Mouse (Mus musculus) heart, adult 2 months (tissue): Measurements from ENCODE around the gene Trcg1. TPM values are rescaled to one million over a fixed set of nuclear protein-coding genes. Genes with fewer than 3 reads are reported as not detected.
A peak's percentile ranks its signal among the peaks of the same experiment; 100 is the strongest.

Experiments
- DNase-seq, 2 experiments: peaks; one replicate each; pipeline ENCODE4 v3.0.0; 2021
- H3K27ac ChIP-seq: fragments of 200-600 bp; 2 replicates; pipeline ENCODE4 v1.8.1; 2022
- H3K27me3 ChIP-seq: fragments of 200-500 bp; 2 replicates; pipeline ENCODE4 v1.6.1; 2012; ENCODE audit warnings: mild to moderate bottlenecking, low read length, inconsistent platforms, mixed read lengths; ENCODE audit not compliant: control insufficient read depth, insufficient read depth
- H3K36me3 ChIP-seq: fragments of 200-500 bp; 2 replicates; pipeline ENCODE4 v1.6.1; 2012; ENCODE audit warnings: low read length, inconsistent platforms; ENCODE audit not compliant: control insufficient read depth, insufficient read depth
- H3K4me1 ChIP-seq: fragments of 200-500 bp; 2 replicates; pipeline ENCODE4 v1.6.1; 2011; ENCODE audit warnings: low read length; ENCODE audit not compliant: control insufficient read depth, insufficient read depth
- H3K4me3 ChIP-seq: fragments of 200-600 bp; 2 replicates; pipeline ENCODE4 v1.8.1; 2022
- H3K79me2 ChIP-seq: fragments of 200-500 bp; replicated peaks from 2 replicates; pipeline ENCODE4 v1.6.1; 2012; ENCODE audit warnings: mild to moderate bottlenecking, inconsistent platforms, low read length, moderate library complexity, mixed read lengths; ENCODE audit not compliant: control insufficient read depth, insufficient read depth
- H3K9ac ChIP-seq: fragments of 200-500 bp; 2 replicates; pipeline ENCODE4 v1.6.1; 2012; ENCODE audit warnings: low read depth, mild to moderate bottlenecking, control low read depth, inconsistent platforms, low read length, mixed read lengths
- CTCF ChIP-seq: fragments of 200-600 bp; IDR thresholded peaks from 2 replicates; pipeline ENCODE4 v1.8.1; 2022; ENCODE audit warnings: antibody characterized with exemption, mild to moderate bottlenecking, moderate library complexity
- EP300 ChIP-seq: fragments of 200-500 bp; IDR thresholded peaks from 2 replicates; pipeline ENCODE4 v1.6.1; 2011; ENCODE audit warnings: low read depth, low read length, control low read depth; ENCODE audit not compliant: insufficient read depth
- POLR2A ChIP-seq: fragments of 200-500 bp; IDR thresholded peaks from 2 replicates; pipeline ENCODE4 v1.6.1; 2011; ENCODE audit warnings: mild to moderate bottlenecking, low read depth, low read length, control low read depth; ENCODE audit not compliant: insufficient read depth
- WGBS: fragments of 180-500 bp; shearing (Covaris S2); methylation state at CpG from one replicate; pipeline ENCODE4 v1.1.7; 2018; 5-methylcytosine and 5-hydroxymethylcytosine counted together
- intact Hi-C: fragments of 180-260 bp; cut with DNase I; formaldehyde crosslinking; loops from one replicate; pipeline ENCODE4 v1.15.1; 2025
- polyA plus RNA-seq: library from polyadenylated mRNA; depleted of rRNA; stranded (reverse); fragments of >200 nt; gene quantifications from 2 replicates; pipeline ENCODE4 v1.2.3, GENCODE M21; 2012
- total RNA-seq, 2 experiments: library from RNA; stranded (reverse); gene quantifications; 2 replicates each; pipeline ENCODE4 v1.2.3; 2021

The Trcg1 gene
- total and polyA plus RNA-seq, 3 experiments: not detected

- H3K79me2 ChIP-seq: peaks cover 4% of the 10 kb centered on the region
- intact Hi-C loops: no loop called here
- no peak overlapping the region for H3K27ac ChIP-seq
- no peak overlapping the region for H3K9ac ChIP-seq
- TF ChIP-seq EP300: no peak
- no peak for TF ChIP-seq POLR2A
- no peak for TF ChIP-seq CTCF
- H3K4me1 ChIP-seq: peaks cover 2% of the 10 kb centered on the region; the same call in 1 of the 2 replicates
- DNase-seq: no peak
- no peak overlapping the region for H3K4me3 ChIP-seq
- WGBS: 85% methylated on average over 9 of the region's 9 CpGs
- H3K27me3 ChIP-seq: no peaks in the 10 kb centered on the region
- no peaks in the 10 kb centered on the region for H3K36me3 ChIP-seq
Measured at GRCm38 (mm10) chr9:57254823-57255495, 18.6 kb downstream of the Trcg1 start.

GRCm38 (mm10) chr9:57256309-57256708 is 20.0 kb downstream of the Trcg1 start:
- no peak overlapping the region for H3K27ac ChIP-seq
- no peaks in the 10 kb centered on the region for H3K27me3 ChIP-seq
- peaks cover 4% of the 10 kb centered on the region for H3K79me2 ChIP-seq
- peaks cover 4% of the 10 kb centered on the region; the same call in 1 of the 2 replicates for H3K4me1 ChIP-seq
- intact Hi-C loops: no loop called here
- no peak overlapping the region for H3K9ac ChIP-seq
- WGBS: 93% methylated on average over 20 of the region's 20 CpGs
- TF ChIP-seq POLR2A: no peak
- TF ChIP-seq CTCF: no peak
- TF ChIP-seq EP300: no peak
- no peak overlapping the region for H3K4me3 ChIP-seq
- H3K36me3 ChIP-seq: no peaks in the 10 kb centered on the region
- DNase-seq: no peak

- DNase-seq: no peak
- Histone ChIP-seq H3K4me3 (no peak overlapping the region), H3K9ac (no peak overlapping the region), H3K4me1 (peaks cover 4% of the 10 kb centered on the region; the same call in 1 of the 2 replicates), H3K27me3 (no peaks in the 10 kb centered on the region), H3K79me2 (peaks cover 4% of the 10 kb centered on the region), H3K27ac (no peak overlapping the region), H3K36me3 (no peaks in the 10 kb centered on the region)
- TF ChIP-seq POLR2A (no peak), CTCF (no peak), EP300 (no peak)
- intact Hi-C loops: no loop called here
- 93% methylated on average over 11 of the region's 11 CpGs for WGBS
Measured at GRCm38 (mm10) chr9:57256861-57257260, 20.5 kb downstream of the Trcg1 start.

GRCm38 (mm10) chr9:57257627-57258026 is 21.3 kb downstream of the Trcg1 start:
- TF ChIP-seq CTCF (no peak), EP300 (no peak)
- Histone ChIP-seq H3K27me3 (no peaks in the 10 kb centered on the region), H3K4me3 (no peak overlapping the region), H3K27ac (no peak overlapping the region), H3K9ac (no peak overlapping the region), H3K79me2 (peaks cover 4% of the 10 kb centered on the region), H3K36me3 (no peaks in the 10 kb centered on the region), H3K4me1 (peaks cover 4% of the 10 kb centered on the region; the same call in 1 of the 2 replicates)
- intact Hi-C loops: no loop called here
- WGBS: 79% methylated on average over 9 of the region's 9 CpGs
- DNase-seq: no peak

- H3K27ac ChIP-seq: no peak overlapping the region
- no peak overlapping the region for H3K4me3 ChIP-seq
- H3K79me2 ChIP-seq: peaks cover 4% of the 10 kb centered on the region
- peak; percentile 97 for TF ChIP-seq EP300
- no peak for TF ChIP-seq POLR2A
- TF ChIP-seq CTCF: peak; percentile 94
- no peaks in the 10 kb centered on the region for H3K36me3 ChIP-seq
- DNase-seq: peak; percentile 90 to 95
- intact Hi-C loops: loop anchor here (1.0 to 10.0 kb wide), 4 partner anchors 93 to 395 kb away; partner anchors contain the start of gene Csk
- no peaks in the 10 kb centered on the region for H3K27me3 ChIP-seq
- no peak overlapping the region for H3K9ac ChIP-seq
- 1% methylated on average over 3 of the region's 3 CpGs for WGBS
- peaks cover 5% of the 10 kb centered on the region for H3K4me1 ChIP-seq
Measured at GRCm38 (mm10) chr9:57259736-57260135, 23.4 kb downstream of the Trcg1 start.

- H3K4me3 ChIP-seq: peak overlapping the region; percentile 97
- DNase-seq: peak in 1 of 2 experiments; percentile 46
- no peak for TF ChIP-seq CTCF
- TF ChIP-seq POLR2A: no peak
- TF ChIP-seq EP300: no peak
- H3K79me2 ChIP-seq: peaks cover 4% of the 10 kb centered on the region
- intact Hi-C loops: loop anchor here (5.0 to 10.0 kb wide), 3 partner anchors 91 to 394 kb away; partner anchors contain the start of gene Csk
- peak overlapping the region; percentile 83 for H3K9ac ChIP-seq
- peak overlapping the region; percentile 92 for H3K27ac ChIP-seq
- H3K27me3 ChIP-seq: no peaks in the 10 kb centered on the region
- no peaks in the 10 kb centered on the region for H3K36me3 ChIP-seq
- WGBS: 33% methylated on average over 12 of the region's 12 CpGs
- H3K4me1 ChIP-seq: peaks cover 9% of the 10 kb centered on the region
Measured at GRCm38 (mm10) chr9:57260940-57261339, 24.6 kb downstream of the Trcg1 start.
